Mouse (Mus musculus) lung, postnatal 0 days (tissue): Measurements from ENCODE around the gene Teddm3.

ENCODE experiments used
- CTCF ChIP-seq: IDR thresholded peaks from 2 replicates; pipeline ENCODE4 v1.5.1; 2016; ENCODE audit warnings: antibody characterized with exemption, mild to moderate bottlenecking
- EP300 ChIP-seq: IDR thresholded peaks from 2 replicates; pipeline ENCODE4 v1.6.1; 2016; ENCODE audit warnings: antibody characterized with exemption, mild to moderate bottlenecking, control low read depth

DNA sequence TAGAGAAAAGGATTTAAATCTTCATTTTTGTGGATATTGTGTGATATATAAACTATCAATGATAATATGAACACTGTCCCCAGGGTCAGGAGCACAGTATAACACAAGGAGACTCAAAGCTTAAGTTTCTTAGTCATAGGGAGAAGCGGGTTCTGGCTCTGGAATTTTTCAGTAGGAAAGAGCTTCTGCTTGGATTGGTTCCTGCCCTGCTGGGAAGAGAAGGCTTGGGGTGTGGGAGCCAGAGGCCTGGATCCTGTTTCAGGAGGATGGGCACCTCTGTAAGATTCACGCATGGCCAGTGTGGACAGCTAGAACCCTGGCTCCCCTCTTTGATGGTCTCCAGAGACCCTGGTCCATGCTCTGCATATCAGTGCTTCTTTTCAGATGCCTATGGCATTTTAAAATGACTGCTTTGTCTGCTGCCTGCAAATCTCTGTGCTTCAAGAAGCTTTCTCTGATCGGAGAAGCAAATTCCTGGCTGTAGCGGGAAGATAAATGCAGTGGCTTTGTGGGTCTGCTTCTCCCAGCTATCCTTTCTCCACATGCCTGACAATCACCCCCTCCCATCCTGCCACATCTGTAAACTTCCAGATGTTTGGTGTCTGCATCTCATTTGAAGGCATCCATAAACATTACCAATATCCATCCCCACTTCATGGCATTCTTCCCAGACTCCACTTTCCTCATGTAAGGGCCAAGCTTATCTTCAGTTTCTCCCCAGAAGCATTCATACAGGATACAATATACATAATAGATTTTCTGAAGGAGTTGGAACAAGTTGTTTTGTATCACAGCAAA is 2.0 kb downstream of the Teddm3 start:
- TF ChIP-seq CTCF (no peak), EP300 (no peak)
